Mouse (Mus musculus) cerebral cortex, adult 2 months (tissue): ENCODE measurements around the gene Crabp2.

Experiments
- WGBS: fragments of 180-500 bp; shearing (Covaris S2); methylation state at CpG from one replicate; pipeline ENCODE4 v1.1.7; 2018; 5-methylcytosine and 5-hydroxymethylcytosine counted together

Crabp2 gene

GRCm38 (mm10) chr3:87927452-87927851 lies 21.0 kb upstream of the Crabp2 start:
- WGBS: 93% methylated on average over 5 of the region's 5 CpGs

GRCm38 (mm10) chr3:87929341-87930077 lies 19.0 kb upstream of the Crabp2 start:
- WGBS: 3% methylated on average over 26 of the region's 26 CpGs

- under 1% methylated on average over 78 of the region's 78 CpGs for WGBS
Observed at GRCm38 (mm10) chr3:87930078-87930795, 18.2 kb upstream of the Crabp2 start, which contains the start of the genes Isg20l2 and Rrnad1. Gene Isg20l2 (plus strand): TSS chr3:87930314. Gene Rrnad1 (minus strand): TSS chr3:87930717.

GRCm38 (mm10) chr3:87934026-87934425 lies 14.4 kb upstream of the Crabp2 start:
- 54% methylated on average over 5 of the region's 5 CpGs for WGBS

- WGBS: 41% methylated on average over 4 of the region's 4 CpGs
Observed at GRCm38 (mm10) chr3:87934501-87934900, 14.0 kb upstream of the Crabp2 start.

- WGBS: 82% methylated on average over 4 of the region's 4 CpGs
Observed at GRCm38 (mm10) chr3:87935201-87935600, 13.3 kb upstream of the Crabp2 start.

- 90% methylated on average over 2 of the region's 2 CpGs for whole genome bisulfite sequencing
Observed at GRCm38 (mm10) chr3:87935776-87936175, 12.7 kb upstream of the Crabp2 start.

GRCm38 (mm10) chr3:87940611-87941010 lies 7.9 kb upstream of the Crabp2 start:
- WGBS: 59% methylated on average over 5 of the region's 5 CpGs

- WGBS: 97% methylated on average over 2 of the region's 2 CpGs
Observed at GRCm38 (mm10) chr3:87942471-87942870, 6.0 kb upstream of the Crabp2 start.

GRCm38 (mm10) chr3:87943586-87943985 lies 4.9 kb upstream of the Crabp2 start:
- 74% methylated on average over 7 of the region's 7 CpGs for WGBS

GRCm38 (mm10) chr3:87944838-87945600 lies 3.4 kb upstream of the Crabp2 start:
- 37% methylated on average over 4 of the region's 4 CpGs for WGBS

- WGBS: 73% methylated on average over 12 of the region's 12 CpGs
Observed at GRCm38 (mm10) chr3:87945781-87946540, 2.5 kb upstream of the Crabp2 start.

- 85% methylated on average over 1 of the region's 1 CpGs for WGBS
Observed at GRCm38 (mm10) chr3:87946541-87946860, 2.0 kb upstream of the Crabp2 start.

GRCm38 (mm10) chr3:87947056-87947810 lies 1.2 kb upstream of the Crabp2 start:
- WGBS: 13% methylated on average over 26 of the region's 26 CpGs

- WGBS: 2% methylated on average over 14 of the region's 17 CpGs
Observed at GRCm38 (mm10) chr3:87947811-87948199, 661 bp upstream of the Crabp2 start.

- WGBS: 46% methylated on average over 16 of the region's 16 CpGs
Observed at GRCm38 (mm10) chr3:87949266-87949954, 944 bp downstream of the Crabp2 start.

GRCm38 (mm10) chr3:87949955-87950515 lies 1.6 kb downstream of the Crabp2 start:
- WGBS: 55% methylated on average over 13 of the region's 13 CpGs

GRCm38 (mm10) chr3:87951946-87952345 lies 3.5 kb downstream of the Crabp2 start:
- WGBS: 59% methylated on average over 12 of the region's 12 CpGs

GRCm38 (mm10) chr3:87952440-87952839 lies 4.0 kb downstream of the Crabp2 start:
- WGBS: 33% methylated on average over 5 of the region's 5 CpGs

GRCm38 (mm10) chr3:87958056-87958455 lies 9.6 kb downstream of the Crabp2 start:
- WGBS: 78% methylated on average over 1 of the region's 1 CpGs
